Mouse (Mus musculus): ENCODE measurements around the gene Arnt2. TPM values are rescaled to one million over a fixed set of nuclear protein-coding genes. Genes with fewer than 3 reads are reported as not detected.

The Arnt2 gene
- polyA plus RNA-seq, 1 experiment from 2014 or later, result 12.2 TPM

- H3K9me3 ChIP-seq (replicated peaks), result no peaks in the 10 kb centered on the region
- no peak overlapping the region for H3K9ac ChIP-seq
- H3K4me2 ChIP-seq, result no peak overlapping the region
- no peak overlapping the region for H3K27ac ChIP-seq
- ATAC-seq (replicated peaks; ENCODE audit: low FRiP score), result no peak
- no peak overlapping the region for H3K4me3 ChIP-seq (replicated peaks)
- H3K4me1 ChIP-seq, result no peaks in the 10 kb centered on the region
- H3K36me3 ChIP-seq, result no peaks in the 10 kb centered on the region
- H3K27me3 ChIP-seq, result no peaks in the 10 kb centered on the region
These were observed 11.8 kb upstream of the Arnt2 start for GRCm38 (mm10) chr7:84421753-84422152.

- Histone ChIP-seq H3K9me3 (replicated peaks) (no peaks in the 10 kb centered on the region), H3K27me3 (no peaks in the 10 kb centered on the region), H3K4me2 (no peak overlapping the region), H3K27ac (no peak overlapping the region), H3K9ac (no peak overlapping the region), H3K36me3 (no peaks in the 10 kb centered on the region), H3K4me1 (no peaks in the 10 kb centered on the region), H3K4me3 (replicated peaks) (no peak overlapping the region)
- ATAC-seq (replicated peaks; ENCODE audit: low FRiP score), result no peak
These were observed 11.3 kb upstream of the Arnt2 start for GRCm38 (mm10) chr7:84421291-84421665.

- no peak overlapping the region for H3K4me2 ChIP-seq
- WGBS, result 68% methylated on average over 3 of the region's 3 CpGs
- H3K27ac ChIP-seq, result no peak overlapping the region
- H3K9ac ChIP-seq, result no peak overlapping the region
- no peak for ATAC-seq (replicated peaks; ENCODE audit: low FRiP score)
- no peaks in the 10 kb centered on the region for H3K4me1 ChIP-seq
- H3K27me3 ChIP-seq, result no peaks in the 10 kb centered on the region
- no peak overlapping the region for H3K4me3 ChIP-seq (replicated peaks)
- H3K36me3 ChIP-seq, result no peaks in the 10 kb centered on the region
- no peaks in the 10 kb centered on the region for H3K9me3 ChIP-seq (replicated peaks)
These were observed 10.8 kb upstream of the Arnt2 start for GRCm38 (mm10) chr7:84420581-84421290.

- Histone ChIP-seq H3K27ac (0 out of 2 replicates have a peak overlapping the region, but pooled peaks have one; percentile 41), H3K9ac (no peak overlapping the region), H3K9me3 (replicated peaks) (no peaks in the 10 kb centered on the region), H3K4me3 (replicated peaks) (no peak overlapping the region), H3K36me3 (no peaks in the 10 kb centered on the region), H3K4me1 (peaks cover 6% of the 10 kb centered on the region), H3K4me2 (no peak overlapping the region), H3K27me3 (no peaks in the 10 kb centered on the region)
- 0 out of 2 replicates have a peak, but pooled peaks have one; percentile 44 for ATAC-seq (replicated peaks; ENCODE audit: low FRiP score)
These were observed 7.5 kb upstream of the Arnt2 start for GRCm38 (mm10) chr7:84417441-84417840.

- Histone ChIP-seq H3K27ac (peak overlapping the region; percentile 78), H3K9me3 (replicated peaks) (no peaks in the 10 kb centered on the region), H3K9ac (no peak overlapping the region), H3K36me3 (no peaks in the 10 kb centered on the region), H3K4me1 (peaks cover 36% of the 10 kb centered on the region), H3K4me2 (0 out of 2 replicates have a peak overlapping the region, but pooled peaks have one; percentile 12), H3K4me3 (replicated peaks) (no peak overlapping the region), H3K27me3 (no peaks in the 10 kb centered on the region)
- WGBS, result 50% methylated on average over 8 of the region's 8 CpGs
- ATAC-seq (replicated peaks; ENCODE audit: low FRiP score), result peak; percentile 65
These were observed 2.6 kb upstream of the Arnt2 start for GRCm38 (mm10) chr7:84412570-84412969.

GRCm38 (mm10) chr7:84409241-84409895 lies 608 bp downstream of the Arnt2 start:
- Histone ChIP-seq H3K27me3 (no peaks in the 10 kb centered on the region), H3K4me2 (peak overlapping the region; percentile 82), H3K9ac (peak overlapping the region; percentile 76), H3K36me3 (no peaks in the 10 kb centered on the region), H3K27ac (peak overlapping the region; percentile 90), H3K4me1 (peaks cover 36% of the 10 kb centered on the region), H3K9me3 (replicated peaks) (no peaks in the 10 kb centered on the region), H3K4me3 (replicated peaks) (peak overlapping the region; percentile 72)
- peak; percentile 74 for ATAC-seq (replicated peaks; ENCODE audit: low FRiP score)
- 1% methylated on average over 39 of the region's 39 CpGs for WGBS

- peak overlapping the region; percentile 82; the same call in 1 of the 2 replicates for H3K4me2 ChIP-seq
These were observed 1.7 kb downstream of the Arnt2 start for GRCm38 (mm10) chr7:84408282-84408681.

GRCm38 (mm10) chr7:84403371-84403770 lies 6.6 kb downstream of the Arnt2 start:
- ATAC-seq (replicated peaks; ENCODE audit: low FRiP score), result no peak
- Histone ChIP-seq H3K4me3 (replicated peaks) (no peak overlapping the region), H3K27ac (no peak overlapping the region), H3K27me3 (no peaks in the 10 kb centered on the region), H3K9ac (no peak overlapping the region), H3K4me2 (no peak overlapping the region), H3K36me3 (no peaks in the 10 kb centered on the region), H3K4me1 (0 out of 2 replicates have a peak, but pooled peaks cover 3% of the 10 kb centered on the region), H3K9me3 (replicated peaks) (no peaks in the 10 kb centered on the region)
- 58% methylated on average over 5 of the region's 5 CpGs for WGBS

More at GRCm38 (mm10) chr7:84408282-84408681, 1.7 kb downstream of the Arnt2 start:
- H3K36me3 ChIP-seq, result no peaks in the 10 kb centered on the region
- no peaks in the 10 kb centered on the region for H3K27me3 ChIP-seq
- no peaks in the 10 kb centered on the region for H3K9me3 ChIP-seq (replicated peaks)
- H3K27ac ChIP-seq, result no peak overlapping the region
- no peak overlapping the region for H3K4me3 ChIP-seq (replicated peaks)
- H3K9ac ChIP-seq, result no peak overlapping the region
- H3K4me1 ChIP-seq, result peaks cover 39% of the 10 kb centered on the region
- WGBS, result 81% methylated on average over 5 of the region's 5 CpGs
- ATAC-seq (replicated peaks; ENCODE audit: low FRiP score), result no peak

GRCm38 (mm10) chr7:84401641-84402455 lies 8.1 kb downstream of the Arnt2 start:
- H3K4me1 ChIP-seq, result 0 out of 2 replicates have a peak, but pooled peaks cover 3% of the 10 kb centered on the region
- no peaks in the 10 kb centered on the region for H3K36me3 ChIP-seq
- WGBS, result 61% methylated on average over 9 of the region's 9 CpGs
- H3K9ac ChIP-seq, result no peak overlapping the region
- no peaks in the 10 kb centered on the region for H3K27me3 ChIP-seq
- H3K4me2 ChIP-seq, result no peak overlapping the region
- H3K9me3 ChIP-seq (replicated peaks), result no peaks in the 10 kb centered on the region
- no peak overlapping the region for H3K27ac ChIP-seq
- no peak for ATAC-seq (replicated peaks; ENCODE audit: low FRiP score)
- no peak overlapping the region for H3K4me3 ChIP-seq (replicated peaks)

GRCm38 (mm10) chr7:84397320-84397719 lies 12.7 kb downstream of the Arnt2 start:
- Histone ChIP-seq H3K36me3 (no peaks in the 10 kb centered on the region), H3K9ac (no peak overlapping the region), H3K27me3 (no peaks in the 10 kb centered on the region), H3K4me1 (no peaks in the 10 kb centered on the region), H3K27ac (no peak overlapping the region), H3K4me2 (no peak overlapping the region), H3K4me3 (replicated peaks) (no peak overlapping the region), H3K9me3 (replicated peaks) (no peaks in the 10 kb centered on the region)
- 60% methylated on average over 1 of the region's 1 CpGs for WGBS
- no peak for ATAC-seq (replicated peaks; ENCODE audit: low FRiP score)

GRCm38 (mm10) chr7:84396581-84396980 lies 13.4 kb downstream of the Arnt2 start:
- H3K27ac ChIP-seq, result no peak overlapping the region
- H3K9ac ChIP-seq, result no peak overlapping the region
- H3K27me3 ChIP-seq, result no peaks in the 10 kb centered on the region
- H3K4me1 ChIP-seq, result no peaks in the 10 kb centered on the region
- H3K4me3 ChIP-seq (replicated peaks), result no peak overlapping the region
- H3K36me3 ChIP-seq, result no peaks in the 10 kb centered on the region
- no peaks in the 10 kb centered on the region for H3K9me3 ChIP-seq (replicated peaks)
- no peak for ATAC-seq (replicated peaks; ENCODE audit: low FRiP score)
- 90% methylated on average over 3 of the region's 3 CpGs for WGBS
- no peak overlapping the region for H3K4me2 ChIP-seq

- no peaks in the 10 kb centered on the region for H3K9me3 ChIP-seq (replicated peaks)
- no peak overlapping the region for H3K4me2 ChIP-seq
- no peak overlapping the region for H3K9ac ChIP-seq
- no peaks in the 10 kb centered on the region for H3K27me3 ChIP-seq
- H3K27ac ChIP-seq, result no peak overlapping the region
- 68% methylated on average over 3 of the region's 3 CpGs for WGBS
- H3K36me3 ChIP-seq, result no peaks in the 10 kb centered on the region
- H3K4me1 ChIP-seq, result no peaks in the 10 kb centered on the region
- no peak for ATAC-seq (replicated peaks; ENCODE audit: low FRiP score)
- no peak overlapping the region for H3K4me3 ChIP-seq (replicated peaks)
These were observed 22.1 kb downstream of the Arnt2 start for GRCm38 (mm10) chr7:84387826-84388225.

All from kidney, embryonic 15.5 days (tissue).